Mouse (Mus musculus) gastrocnemius, adult 18-20 months (tissue): Measurements from ENCODE around the gene Cntrl. TPM values are rescaled to one million over a fixed set of nuclear protein-coding genes. Genes with fewer than 3 reads are reported as not detected.
A peak's percentile ranks its signal among the peaks of the same experiment; 100 is the strongest.

ENCODE experiments used
- DNase-seq: peaks from one replicate; pipeline ENCODE4 v3.0.0; 2021; ENCODE audit warnings: low spot score
- total RNA-seq, 2 experiments: library from RNA; stranded (reverse); gene quantifications; 2 replicates each; pipeline ENCODE4 v1.2.3; 2021

The Cntrl gene
- total RNA-seq, 2 experiments from 2014 or later: 4.3 to 5.4 TPM

GRCm38 (mm10) chr2:35110521-35110920 lies 1.2 kb downstream of the Cntrl start:
- no peak for DNase-seq

DNA sequence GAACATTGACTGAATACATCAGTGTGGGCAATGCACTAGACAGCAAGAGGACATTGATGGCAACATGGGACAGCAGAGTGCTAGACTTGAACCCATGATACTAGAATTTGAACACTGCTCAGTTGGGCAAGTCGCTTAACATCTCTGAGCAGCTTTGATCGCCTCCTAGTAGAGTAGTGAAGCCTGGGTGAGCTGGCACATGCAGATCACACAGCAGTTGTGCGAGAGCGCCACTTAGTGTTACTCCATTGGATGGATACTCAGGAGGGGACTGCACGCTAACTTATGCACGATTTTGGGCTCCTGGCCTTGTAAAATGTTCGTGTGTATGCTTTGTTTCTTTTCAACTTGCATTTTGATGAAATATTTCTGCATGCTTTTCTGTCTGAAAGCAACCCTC lies 15.4 kb downstream of the Cntrl start:
- no peak for DNase-seq

GRCm38 (mm10) chr2:35131491-35131890 lies 22.2 kb downstream of the Cntrl start:
- no peak for DNase-seq

- peak; percentile 98 for DNase-seq
These were observed 22.8 kb downstream of the Cntrl start for GRCm38 (mm10) chr2:35131991-35132661.

DNA sequence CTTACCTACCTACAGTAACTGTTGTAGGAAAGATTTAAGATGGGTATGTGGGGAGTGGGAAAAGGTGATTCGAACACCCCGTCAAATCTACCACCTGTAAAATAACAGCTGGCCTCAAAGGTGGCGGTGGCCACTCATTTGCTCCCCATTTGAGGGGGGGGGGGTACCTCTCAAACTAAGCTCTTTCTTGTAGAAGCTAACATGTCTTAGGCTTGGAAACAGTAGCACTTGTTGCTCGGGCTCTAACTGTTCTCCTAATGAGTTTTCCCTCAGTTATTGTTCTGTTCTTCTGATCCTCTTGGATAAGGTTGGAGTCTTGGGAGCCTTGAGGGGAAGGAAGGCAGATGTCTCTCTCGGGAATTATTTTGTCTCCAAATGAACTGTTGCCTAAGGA lies 23.4 kb downstream of the Cntrl start:
- DNase-seq: no peak

DNA sequence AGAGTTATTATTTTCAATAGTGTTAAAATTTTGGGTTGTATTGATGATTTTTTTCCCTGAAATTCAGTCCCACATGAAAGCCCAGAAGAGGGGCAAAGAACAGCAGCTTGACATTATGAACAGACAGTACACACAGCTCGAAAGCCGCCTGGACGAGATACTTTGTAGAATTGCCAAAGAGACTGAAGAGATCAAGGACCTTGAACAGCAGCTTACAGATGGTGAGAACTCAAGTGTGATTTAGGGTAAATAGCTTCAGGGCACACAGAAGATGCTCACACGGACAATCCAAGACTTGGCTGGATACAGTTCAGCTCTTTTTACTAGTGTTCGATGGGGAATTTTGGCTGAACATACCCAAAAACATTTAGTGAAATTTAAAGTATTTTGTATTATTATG lies 24.6 kb downstream of the Cntrl start:
- no peak for DNase-seq

- DNase-seq: no peak
These were observed 29.3 kb downstream of the Cntrl start for GRCm38 (mm10) chr2:35138576-35138975.

- DNase-seq: no peak
These were observed 32.4 kb downstream of the Cntrl start for GRCm38 (mm10) chr2:35141673-35142072.

GRCm38 (mm10) chr2:35148806-35149205 lies 39.5 kb downstream of the Cntrl start:
- no peak for DNase-seq

DNA sequence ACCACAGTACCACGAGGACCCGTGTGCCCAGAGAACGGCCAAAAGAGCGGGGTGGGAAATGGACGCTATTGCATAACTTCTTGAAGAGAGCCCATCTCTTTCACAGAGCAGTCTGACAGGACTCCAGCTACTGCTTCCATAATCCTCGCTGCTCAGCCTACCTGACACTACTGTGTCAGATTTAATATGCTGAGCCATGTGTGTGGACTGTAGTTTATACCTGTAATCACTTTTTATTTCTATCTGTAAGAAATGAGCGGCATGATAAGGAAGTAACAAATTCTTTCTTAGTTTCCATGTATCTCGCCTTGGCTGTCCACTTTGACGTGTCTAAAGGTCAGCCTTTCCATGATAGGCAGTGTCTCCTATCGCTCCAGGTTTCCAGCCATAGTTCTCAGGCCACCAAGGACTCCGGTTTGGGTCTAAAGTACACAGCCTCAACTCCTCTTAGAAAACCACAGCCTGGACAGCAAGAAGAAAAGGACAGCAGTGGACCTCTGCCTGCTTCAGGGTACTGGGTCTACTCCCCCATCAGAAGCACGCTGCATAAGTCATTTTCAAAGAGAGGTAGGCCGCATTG lies 42.1 kb downstream of the Cntrl start:
- DNase-seq: no peak

- DNase-seq: no peak
These were observed 43.9 kb downstream of the Cntrl start for GRCm38 (mm10) chr2:35153179-35153578.

DNA sequence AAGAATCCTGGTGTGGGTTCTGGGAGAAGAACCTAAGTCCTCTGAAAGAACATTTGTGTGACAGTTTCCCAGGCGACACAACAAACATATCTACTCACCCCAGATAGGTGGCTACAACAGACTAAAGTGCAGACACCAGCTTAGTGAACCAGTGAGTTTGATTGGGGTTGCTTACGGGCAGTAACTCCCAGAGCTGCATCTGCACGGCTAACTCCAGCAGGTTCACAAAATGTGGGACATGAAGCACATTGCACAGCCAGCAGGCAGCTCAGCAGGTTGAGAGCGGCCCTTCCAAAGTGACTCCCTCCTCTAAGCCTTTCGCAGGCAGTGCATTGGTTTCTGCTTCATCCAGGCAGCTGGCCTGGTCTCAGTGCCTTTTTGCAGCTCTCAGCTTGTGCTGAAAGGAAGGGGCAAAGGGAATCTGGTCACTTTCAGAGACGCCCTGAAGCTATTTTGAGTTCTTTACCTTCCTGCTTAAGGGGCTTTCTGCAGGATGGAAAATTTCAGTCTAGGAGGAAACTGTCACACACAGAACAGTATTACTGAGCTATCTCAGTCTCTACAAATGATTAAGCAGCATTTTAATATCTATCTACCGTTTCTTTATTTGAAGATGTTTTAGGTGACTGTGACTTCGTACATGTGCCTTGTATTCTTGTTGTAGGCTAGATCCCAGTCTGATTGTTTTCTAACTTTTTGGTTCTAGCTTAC lies 44.7 kb downstream of the Cntrl start:
- DNase-seq: no peak

- no peak for DNase-seq
These were observed 47.7 kb downstream of the Cntrl start for GRCm38 (mm10) chr2:35156985-35157384.

DNA sequence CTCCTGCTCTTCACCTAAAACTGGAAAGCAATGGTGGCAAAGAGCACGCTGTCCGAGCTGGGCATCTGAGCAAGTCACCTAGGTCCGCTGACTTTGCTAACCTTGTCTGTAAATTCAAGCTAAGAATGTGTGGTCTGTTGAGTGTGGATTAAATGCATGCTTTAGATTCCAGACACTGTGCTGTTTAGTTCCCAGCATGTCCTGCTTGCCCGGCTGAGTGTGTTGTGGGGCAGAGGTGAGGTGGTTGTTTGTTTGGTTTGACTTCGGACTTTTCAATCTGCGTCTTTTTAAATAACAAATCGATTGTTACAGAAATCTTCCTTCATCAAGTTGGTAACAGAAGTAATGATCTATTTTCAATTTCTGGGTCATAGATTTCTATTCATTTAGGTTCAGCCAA lies 48.5 kb downstream of the Cntrl start:
- DNase-seq: no peak

DNA sequence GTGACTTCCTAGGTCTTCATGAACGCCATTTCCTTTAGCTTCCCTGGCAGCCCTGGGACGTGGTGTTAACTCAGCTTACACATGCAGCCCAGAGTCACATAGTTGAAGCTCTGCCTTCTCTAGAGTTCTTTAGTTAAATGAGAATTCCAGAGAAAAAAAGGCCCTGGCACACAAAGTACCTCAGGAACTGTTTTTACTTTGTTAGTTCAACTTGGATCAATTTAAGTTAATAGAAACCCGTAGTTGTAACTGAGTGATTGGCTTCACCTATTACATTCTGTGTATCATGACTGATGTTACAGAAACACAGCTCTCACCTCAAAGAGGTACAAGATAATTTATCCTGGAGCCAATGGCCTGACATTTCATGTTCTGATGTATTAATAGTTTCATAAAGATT lies 49.1 kb downstream of the Cntrl start:
- no peak for DNase-seq

- no peak for DNase-seq
These were observed 50.9 kb downstream of the Cntrl start for GRCm38 (mm10) chr2:35160206-35160605.

GRCm38 (mm10) chr2:35161846-35162488 lies 52.7 kb downstream of the Cntrl start:
- no peak for DNase-seq

- DNase-seq: no peak
These were observed 54.1 kb downstream of the Cntrl start for GRCm38 (mm10) chr2:35163396-35163795.

GRCm38 (mm10) chr2:35165416-35165815 lies 56.1 kb downstream of the Cntrl start:
- DNase-seq: no peak

- DNase-seq: no peak
These were observed 57.5 kb downstream of the Cntrl start for GRCm38 (mm10) chr2:35166816-35167215.

DNA sequence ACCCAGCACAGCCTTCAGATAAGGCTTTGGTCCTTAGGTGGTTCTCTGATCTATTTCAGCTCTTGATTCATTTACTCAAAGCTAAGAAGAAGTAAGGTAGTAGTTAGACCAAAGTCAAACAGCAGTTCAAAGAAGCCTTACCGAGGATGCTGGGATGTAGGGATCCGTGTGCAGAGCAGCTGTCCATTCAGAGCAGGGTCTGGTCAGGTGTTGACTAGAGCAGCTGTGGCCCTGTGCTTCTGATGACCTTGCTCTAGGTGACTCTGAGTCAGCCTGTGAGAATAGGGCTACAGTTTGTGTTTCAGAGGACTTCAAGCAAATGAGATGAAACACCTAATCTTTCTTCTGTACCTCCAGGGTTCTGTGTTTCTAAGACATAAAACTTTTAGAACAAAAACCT lies 60.2 kb downstream of the Cntrl start:
- DNase-seq: no peak

DNA sequence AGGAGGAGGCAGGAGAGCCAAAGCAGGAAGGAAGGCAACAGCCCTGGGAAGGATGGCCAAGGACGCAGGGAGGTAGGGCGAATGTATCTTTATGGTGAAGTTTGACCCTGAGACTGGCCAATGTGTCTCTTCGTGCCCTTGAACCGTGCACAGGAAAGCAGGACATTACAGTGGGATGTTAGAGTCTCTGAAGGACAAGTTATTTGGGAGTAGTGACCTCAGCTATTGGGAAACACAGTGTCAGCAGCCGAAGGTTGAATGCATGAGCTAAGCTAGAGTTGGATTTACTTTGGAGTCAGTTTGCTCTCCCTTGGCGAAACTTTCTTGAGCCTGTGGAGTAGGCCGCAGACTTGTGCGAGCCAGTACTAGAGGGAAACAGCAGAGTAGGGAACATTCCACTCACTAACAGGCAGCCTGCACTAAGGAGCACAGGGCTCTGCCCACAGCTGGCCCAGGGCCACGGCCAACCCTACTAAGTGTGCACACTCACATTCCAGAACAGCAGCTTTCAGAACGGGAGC lies 62.1 kb downstream of the Cntrl start:
- DNase-seq: peak; percentile 47
